Mouse (Mus musculus) olfactory bulb, adult 2 months (tissue): ENCODE measurements around the gene Dusp13.

Source experiments
- CTCF ChIP-seq: fragments of 200-500 bp; IDR thresholded peaks from 2 replicates; pipeline ENCODE4 v1.5.1; 2012; ENCODE audit warnings: low read depth, mild to moderate bottlenecking, low read length, moderate library complexity; ENCODE audit not compliant: insufficient read depth
- POLR2A ChIP-seq: fragments of 200-500 bp; IDR thresholded peaks from 2 replicates; pipeline ENCODE4 v1.6.1; 2012; ENCODE audit warnings: mild to moderate bottlenecking, low read depth, low read length, moderate library complexity; ENCODE audit not compliant: insufficient read depth

DNA sequence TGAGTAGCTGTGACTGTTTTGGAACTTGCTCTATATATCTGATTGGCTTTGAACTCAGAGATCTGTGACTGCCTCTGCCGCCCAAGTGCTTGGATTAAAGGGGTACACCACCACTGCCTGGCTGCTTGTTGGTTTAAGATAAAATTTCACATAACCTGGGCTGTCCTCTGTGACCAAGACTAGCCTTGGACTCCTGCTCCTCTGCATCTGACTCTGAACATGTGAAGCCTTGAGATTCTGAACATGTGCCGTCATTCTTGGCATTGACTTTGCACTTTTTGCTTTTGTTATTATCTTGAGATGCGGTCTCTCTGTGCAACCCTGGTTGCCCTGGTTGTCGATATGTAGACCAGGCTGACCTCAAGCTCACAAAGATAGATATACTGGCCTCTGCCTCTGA lies 40.7 kb upstream of the Dusp13 start:
- TF ChIP-seq CTCF (no peak), POLR2A (no peak)
